Mouse (Mus musculus) forebrain, embryonic 15.5 days (tissue): ENCODE results near the gene Fap. TPM values are rescaled to one million over a fixed set of nuclear protein-coding genes. Genes with fewer than 3 reads are reported as not detected.

Experiments
- ATAC-seq: fragments of 200-750 bp; cut with Nextera tagmentation; replicated peaks from 2 replicates; pipeline ENCODE4 v1.8.0; 2017; ENCODE audit warnings: mild to moderate bottlenecking, moderate TSS enrichment, moderate library complexity
- H3K27ac ChIP-seq: fragments of 300-500 bp; sonication (generic); replicated peaks from 2 replicates; pipeline ENCODE4 v1.5.1; 2015; ENCODE audit warnings: mild to moderate bottlenecking, inconsistent platforms
- H3K27me3 ChIP-seq: fragments of 300-500 bp; sonication (generic); 2 replicates; pipeline ENCODE4 v1.6.1; 2015; ENCODE audit warnings: inconsistent platforms
- H3K36me3 ChIP-seq: fragments of 300-500 bp; sonication (generic); 2 replicates; pipeline ENCODE4 v1.6.1; 2015; ENCODE audit warnings: mild to moderate bottlenecking, inconsistent platforms
- H3K4me1 ChIP-seq: fragments of 300-500 bp; sonication (generic); 2 replicates; pipeline ENCODE4 v1.6.1; 2015; ENCODE audit warnings: inconsistent platforms
- H3K4me2 ChIP-seq: fragments of 300-500 bp; sonication (generic); replicated peaks from 2 replicates; pipeline ENCODE4 v1.6.1; 2015; ENCODE audit warnings: mild to moderate bottlenecking, inconsistent platforms
- H3K4me3 ChIP-seq: fragments of 300-500 bp; sonication (generic); 2 replicates; pipeline ENCODE4 v1.5.1; 2015; ENCODE audit warnings: mild to moderate bottlenecking, inconsistent platforms
- H3K9ac ChIP-seq: fragments of 300-500 bp; sonication (generic); replicated peaks from 2 replicates; pipeline ENCODE4 v1.6.1; 2015; ENCODE audit warnings: mild to moderate bottlenecking, inconsistent platforms
- H3K9me3 ChIP-seq: fragments of 300-500 bp; sonication (generic); 2 replicates; pipeline ENCODE4 v1.6.1; 2016; ENCODE audit warnings: inconsistent platforms
- WGBS: fragments of 180-500 bp; shearing (Covaris S2); methylation state at CpG from one replicate; pipeline ENCODE4 v1.1.7; 2015; ENCODE audit warnings: mixed read lengths; 5-methylcytosine and 5-hydroxymethylcytosine counted together
- polyA plus RNA-seq: library from polyadenylated mRNA; unstranded; fragments of >200 nt; fragmentation: Nextera tagmentation; extraction: Ambion mirVana; gene quantifications from 2 replicates; pipeline ENCODE4 v1.2.1, GENCODE M21; 2015

Gene Fap
- polyA plus RNA-seq, 1 experiment from 2014 or later: 0.84 TPM

GRCm38 (mm10) chr2:62489832-62490231 lies 84.0 kb downstream of the Fap start:
- Histone ChIP-seq H3K27me3 (no peaks in the 10 kb centered on the region), H3K4me3 (no peak overlapping the region), H3K27ac (no peak overlapping the region), H3K9ac (no peak overlapping the region), H3K4me2 (no peak overlapping the region), H3K9me3 (no peaks in the 10 kb centered on the region), H3K36me3 (no peaks in the 10 kb centered on the region), H3K4me1 (no peaks in the 10 kb centered on the region)
- ATAC-seq: no peak
- WGBS: 80% methylated on average over 6 of the region's 6 CpGs

- WGBS: 80% methylated on average over 3 of the region's 3 CpGs
- Histone ChIP-seq H3K27me3 (no peaks in the 10 kb centered on the region), H3K4me3 (no peak overlapping the region), H3K4me1 (0 out of 2 replicates have a peak, but pooled peaks cover 9% of the 10 kb centered on the region), H3K36me3 (no peaks in the 10 kb centered on the region), H3K4me2 (no peak overlapping the region), H3K27ac (no peak overlapping the region), H3K9me3 (no peaks in the 10 kb centered on the region), H3K9ac (no peak overlapping the region)
- no peak for ATAC-seq
These were observed 89.0 kb downstream of the Fap start for GRCm38 (mm10) chr2:62484906-62485305.

- Histone ChIP-seq H3K4me2 (no peak within 1 kb of the TSS), H3K27me3 (no peaks in the 10 kb centered on the region), H3K4me1 (0 out of 2 replicates have a peak, but pooled peaks cover 9% of the 10 kb centered on the region), H3K9me3 (no peaks in the 10 kb centered on the region), H3K27ac (no peak within 1 kb of the TSS), H3K9ac (no peak within 1 kb of the TSS), H3K4me3 (no peak within 1 kb of the TSS), H3K36me3 (no peaks in the 10 kb centered on the region)
- 90% methylated on average over 9 of the region's 9 CpGs for WGBS
- ATAC-seq: no peak
These were observed 90.3 kb downstream of the Fap start, which contains the start of gene Gcg for GRCm38 (mm10) chr2:62483550-62483949. Gene Gcg, minus strand, starts transcription at chr2:62483650.

GRCm38 (mm10) chr2:62480285-62481198 lies 93.3 kb downstream of the Fap start:
- Histone ChIP-seq H3K4me1 (0 out of 2 replicates have a peak, but pooled peaks cover 9% of the 10 kb centered on the region), H3K4me2 (no peak overlapping the region), H3K9ac (no peak overlapping the region), H3K9me3 (no peaks in the 10 kb centered on the region), H3K27me3 (no peaks in the 10 kb centered on the region), H3K27ac (peak overlapping the region; percentile 70), H3K4me3 (no peak overlapping the region), H3K36me3 (no peaks in the 10 kb centered on the region)
- ATAC-seq: peak; percentile 93
- WGBS: 54% methylated on average over 9 of the region's 9 CpGs

GRCm38 (mm10) chr2:62469551-62469950 lies 104.3 kb downstream of the Fap start:
- H3K27ac ChIP-seq: no peak overlapping the region
- no peaks in the 10 kb centered on the region for H3K36me3 ChIP-seq
- ATAC-seq: no peak
- H3K4me1 ChIP-seq: no peaks in the 10 kb centered on the region
- H3K27me3 ChIP-seq: no peaks in the 10 kb centered on the region
- no peaks in the 10 kb centered on the region for H3K9me3 ChIP-seq
- H3K4me2 ChIP-seq: no peak overlapping the region
- WGBS: 81% methylated on average over 9 of the region's 9 CpGs
- no peak overlapping the region for H3K4me3 ChIP-seq
- no peak overlapping the region for H3K9ac ChIP-seq

GRCm38 (mm10) chr2:62463287-62463686 lies 110.6 kb downstream of the Fap start:
- Histone ChIP-seq H3K36me3 (no peaks in the 10 kb centered on the region), H3K4me3 (no peak overlapping the region), H3K9ac (no peak overlapping the region), H3K27me3 (no peaks in the 10 kb centered on the region), H3K4me2 (no peak overlapping the region), H3K27ac (no peak overlapping the region), H3K4me1 (peaks cover 21% of the 10 kb centered on the region), H3K9me3 (no peaks in the 10 kb centered on the region)
- no peak for ATAC-seq
- 78% methylated on average over 2 of the region's 2 CpGs for WGBS

GRCm38 (mm10) chr2:62462174-62462573 lies 111.7 kb downstream of the Fap start:
- Histone ChIP-seq H3K4me1 (peaks cover 21% of the 10 kb centered on the region), H3K36me3 (no peaks in the 10 kb centered on the region), H3K4me2 (no peak overlapping the region), H3K9me3 (no peaks in the 10 kb centered on the region), H3K4me3 (no peak overlapping the region), H3K27ac (no peak overlapping the region), H3K9ac (no peak overlapping the region), H3K27me3 (no peaks in the 10 kb centered on the region)
- no peak for ATAC-seq
- WGBS: 80% methylated on average over 2 of the region's 2 CpGs

- no peaks in the 10 kb centered on the region for H3K27me3 ChIP-seq
- H3K4me2 ChIP-seq: no peak overlapping the region
- ATAC-seq: no peak
- no peak overlapping the region for H3K9ac ChIP-seq
- no peaks in the 10 kb centered on the region for H3K36me3 ChIP-seq
- no peak overlapping the region for H3K4me3 ChIP-seq
- peaks cover 21% of the 10 kb centered on the region for H3K4me1 ChIP-seq
- 87% methylated on average over 12 of the region's 12 CpGs for WGBS
- no peaks in the 10 kb centered on the region for H3K9me3 ChIP-seq
- peak overlapping the region; percentile 39 for H3K27ac ChIP-seq
These were observed 112.9 kb downstream of the Fap start for GRCm38 (mm10) chr2:62460815-62461450.

- Histone ChIP-seq H3K36me3 (no peaks in the 10 kb centered on the region), H3K27ac (peak overlapping the region; percentile 39), H3K4me2 (no peak overlapping the region), H3K9me3 (no peaks in the 10 kb centered on the region), H3K4me3 (no peak overlapping the region), H3K9ac (no peak overlapping the region), H3K4me1 (peaks cover 21% of the 10 kb centered on the region), H3K27me3 (no peaks in the 10 kb centered on the region)
- ATAC-seq: peak; percentile 65
- 39% methylated on average over 7 of the region's 7 CpGs for WGBS
These were observed 113.6 kb downstream of the Fap start for GRCm38 (mm10) chr2:62460231-62460710.

- H3K4me2 ChIP-seq: no peak overlapping the region
These were observed 114.4 kb downstream of the Fap start for GRCm38 (mm10) chr2:62459241-62460174.

GRCm38 (mm10) chr2:62458070-62458469 lies 115.8 kb downstream of the Fap start:
- H3K4me2 ChIP-seq: no peak overlapping the region
- H3K27ac ChIP-seq: no peak overlapping the region
- no peak for ATAC-seq
- H3K4me1 ChIP-seq: peaks cover 21% of the 10 kb centered on the region
- no peak overlapping the region for H3K9ac ChIP-seq
- no peaks in the 10 kb centered on the region for H3K36me3 ChIP-seq
- no peak overlapping the region for H3K4me3 ChIP-seq
- no peaks in the 10 kb centered on the region for H3K9me3 ChIP-seq
- no peaks in the 10 kb centered on the region for H3K27me3 ChIP-seq
- 34% methylated on average over 9 of the region's 9 CpGs for WGBS

More at GRCm38 (mm10) chr2:62459241-62460174, 114.4 kb downstream of the Fap start:
- Histone ChIP-seq H3K4me1 (peaks cover 21% of the 10 kb centered on the region), H3K27ac (peak overlapping the region; percentile 39; the same call in 1 of the 2 replicates), H3K27me3 (no peaks in the 10 kb centered on the region), H3K4me3 (no peak overlapping the region), H3K9me3 (no peaks in the 10 kb centered on the region), H3K9ac (no peak overlapping the region), H3K36me3 (no peaks in the 10 kb centered on the region)
- no peak for ATAC-seq
- WGBS: 58% methylated on average over 18 of the region's 18 CpGs
